Comparison of ENCODE assay signal across 20 mouse cellular contexts in the genomic region with DNA sequence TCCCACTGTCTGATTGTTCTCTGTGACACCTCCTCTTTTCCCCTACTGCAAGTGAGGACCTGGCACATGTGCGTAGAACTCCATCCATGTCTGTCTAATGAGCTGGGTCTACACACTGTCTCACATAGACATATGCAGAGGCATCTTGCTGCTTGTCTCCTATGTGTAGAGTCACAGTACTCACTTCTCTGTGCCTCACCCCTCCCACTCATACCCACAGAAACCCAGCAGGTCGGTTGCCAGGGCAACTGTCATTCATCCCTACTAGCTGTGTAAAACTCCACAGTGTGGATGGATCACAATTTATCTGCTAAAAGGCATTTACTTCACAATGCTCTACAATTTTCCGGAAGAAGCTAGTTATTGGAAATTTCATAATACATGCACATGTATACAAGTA. TPM values are rescaled to one million over a fixed set of nuclear protein-coding genes. Genes with fewer than 3 reads are reported as not detected.
A peak's percentile ranks its signal among the peaks of the same experiment; 100 is the strongest.
DNase-seq lines count a peak whose midpoint lies in the region; ATAC-seq and TF ChIP-seq lines count a peak whose summit lies in the region.
"Had no signal": no experiment of that assay in that cellular context is flagged by ENCODE, and none has a peak within 500 bp of the region (broad histone marks: within the 10 kb centered on the region; RNA-seq: fewer than 3 reads in every experiment).

No protein-coding gene starts in this region.

- 82% methylated on average over 3 of the region's 3 CpGs for WGBS in forebrain, embryonic 13.5 days
- 84% methylated on average over 3 of the region's 3 CpGs for WGBS in forebrain, embryonic 11.5 days
- WGBS in hindbrain, embryonic 13.5 days, result 65% methylated on average over 3 of the region's 3 CpGs
- WGBS in midbrain, embryonic 15.5 days, result 71% methylated on average over 3 of the region's 3 CpGs
- 70% methylated on average over 3 of the region's 3 CpGs for WGBS in liver, embryonic 12.5 days (ENCODE audit: insufficient replicate concordance)

- H3K9me3 ChIP-seq in forebrain, embryonic 13.5 days (replicated peaks), result no peaks in the 10 kb centered on the region
- H3K9me3 ChIP-seq in forebrain, embryonic 11.5 days (ENCODE audit: control insufficient read depth, low read length), result no peaks in the 10 kb centered on the region
- H3K9me3 ChIP-seq in hindbrain, embryonic 13.5 days, result no peaks in the 10 kb centered on the region
- H3K9me3 ChIP-seq in midbrain, embryonic 15.5 days, result no peaks in the 10 kb centered on the region
- H3K9me3 ChIP-seq in liver, embryonic 12.5 days (replicated peaks), result no peaks in the 10 kb centered on the region
- H3K9me3 ChIP-seq: embryonic facial prominence, embryonic 10.5 days; neural tube, embryonic 12.5 days had no signal

- ATAC-seq in forebrain, embryonic 13.5 days, result peak; percentile 92
- ATAC-seq in forebrain, embryonic 11.5 days (replicated peaks; ENCODE audit: low FRiP score), result no peak
- peak; percentile 66; the same call in 1 of the 2 replicates for ATAC-seq in hindbrain, embryonic 13.5 days (ENCODE audit: low FRiP score)
- peak; percentile 75 for ATAC-seq in midbrain, embryonic 15.5 days (replicated peaks)
- no peak for ATAC-seq in liver, embryonic 12.5 days
- ATAC-seq: CD4-positive, CD25-positive, alpha-beta regulatory T cell, adult 4 months had no signal

- intact Hi-C loops in left cerebral cortex, adult 2 months (cut with DNase I), result no loop called here
- intact Hi-C loops in heart, postnatal 14 days (cut with DNase I), result no loop called here

- no peaks in the 10 kb centered on the region for H3K36me3 ChIP-seq in forebrain, embryonic 13.5 days (ENCODE audit: poor library complexity, severe bottlenecking)
- no peaks in the 10 kb centered on the region for H3K36me3 ChIP-seq in forebrain, embryonic 11.5 days (ENCODE audit: control insufficient read depth, insufficient read depth, low read length)
- no peaks in the 10 kb centered on the region for H3K36me3 ChIP-seq in hindbrain, embryonic 13.5 days
- H3K36me3 ChIP-seq in midbrain, embryonic 15.5 days (replicated peaks), result no peaks in the 10 kb centered on the region
- no peaks in the 10 kb centered on the region for H3K36me3 ChIP-seq in liver, embryonic 12.5 days
- H3K36me3 ChIP-seq: embryonic facial prominence, embryonic 10.5 days; neural tube, embryonic 12.5 days had no signal

- no peak overlapping the region for H3K4me2 ChIP-seq in forebrain, embryonic 13.5 days
- no peak overlapping the region for H3K4me2 ChIP-seq in forebrain, embryonic 11.5 days (ENCODE audit: low read depth, low read length, severe bottlenecking)
- H3K4me2 ChIP-seq in hindbrain, embryonic 13.5 days, result no peak overlapping the region
- H3K4me2 ChIP-seq in midbrain, embryonic 15.5 days, result no peak overlapping the region
- H3K4me2 ChIP-seq in liver, embryonic 12.5 days, result no peak overlapping the region
- H3K4me2 ChIP-seq: neural tube, embryonic 12.5 days had no signal

- H3K27me3 ChIP-seq in forebrain, embryonic 13.5 days, result no peaks in the 10 kb centered on the region
- H3K27me3 ChIP-seq in forebrain, embryonic 11.5 days (ENCODE audit: control insufficient read depth, insufficient read depth, low read length), result no peaks in the 10 kb centered on the region
- no peaks in the 10 kb centered on the region for H3K27me3 ChIP-seq in hindbrain, embryonic 13.5 days
- H3K27me3 ChIP-seq in midbrain, embryonic 15.5 days (replicated peaks), result no peaks in the 10 kb centered on the region
- no peaks in the 10 kb centered on the region for H3K27me3 ChIP-seq in liver, embryonic 12.5 days (replicated peaks)
- H3K27me3 ChIP-seq: neural tube, embryonic 12.5 days had no signal

- no peaks in the 10 kb centered on the region for H3K4me1 ChIP-seq in forebrain, embryonic 13.5 days
- H3K4me1 ChIP-seq in forebrain, embryonic 11.5 days (replicated peaks; ENCODE audit: control insufficient read depth, insufficient read depth, low read length), result no peaks in the 10 kb centered on the region
- H3K4me1 ChIP-seq in hindbrain, embryonic 13.5 days (replicated peaks), result no peaks in the 10 kb centered on the region
- H3K4me1 ChIP-seq in midbrain, embryonic 15.5 days, result no peaks in the 10 kb centered on the region
- H3K4me1 ChIP-seq in liver, embryonic 12.5 days, result no peaks in the 10 kb centered on the region
- H3K4me1 ChIP-seq: embryonic facial prominence, embryonic 10.5 days had no signal

- TF ChIP-seq CTCF in left cerebral cortex, adult 2 months (IDR thresholded peaks at IDR 0.05), result no peak

- no peak overlapping the region for H3K9ac ChIP-seq in forebrain, embryonic 13.5 days
- no peak overlapping the region for H3K9ac ChIP-seq in forebrain, embryonic 11.5 days (ENCODE audit: low read length)
- no peak overlapping the region for H3K9ac ChIP-seq in hindbrain, embryonic 13.5 days
- H3K9ac ChIP-seq in midbrain, embryonic 15.5 days, result no peak overlapping the region
- no peak overlapping the region for H3K9ac ChIP-seq in liver, embryonic 12.5 days
- H3K9ac ChIP-seq: neural tube, embryonic 12.5 days had no signal

- no peak overlapping the region for H3K4me3 ChIP-seq in forebrain, embryonic 13.5 days
- no peak overlapping the region for H3K4me3 ChIP-seq in forebrain, embryonic 11.5 days (ENCODE audit: low read depth, low read length)
- no peak overlapping the region for H3K4me3 ChIP-seq in left cerebral cortex, adult 2 months
- no peak overlapping the region for H3K4me3 ChIP-seq in hindbrain, embryonic 13.5 days
- H3K4me3 ChIP-seq in midbrain, embryonic 15.5 days, result no peak overlapping the region
- no peak overlapping the region for H3K4me3 ChIP-seq in liver, embryonic 12.5 days
- H3K4me3 ChIP-seq: embryonic facial prominence, embryonic 10.5 days; erythroblast, embryonic 14.5 days; neural tube, embryonic 12.5 days had no signal

- no peak for DNase-seq in forebrain, embryonic 11.5 days (ENCODE audit: low spot score)
- peak; percentile 4 for DNase-seq in left cerebral cortex, adult 11 months (ENCODE audit: low spot score)
- DNase-seq in left cerebral cortex, adult 2 months (ENCODE audit: extremely low spot score in 1 of 2, low spot score in 2 of 2), result no peak
- DNase-seq in heart, postnatal 14 days, result no peak
- DNase-seq: cerebellum, postnatal 10 days; kidney, adult 9 months; kidney, postnatal 36 days; lung, adult 2 months; lung, postnatal 36 days; thymus, postnatal 36 days had no signal

- H3K27ac ChIP-seq in forebrain, embryonic 13.5 days, result no peak overlapping the region
- no peak overlapping the region for H3K27ac ChIP-seq in forebrain, embryonic 11.5 days (ENCODE audit: low read depth, low read length)
- H3K27ac ChIP-seq in left cerebral cortex, adult 2 months, result no peak overlapping the region
- no peak overlapping the region for H3K27ac ChIP-seq in hindbrain, embryonic 13.5 days
- no peak overlapping the region for H3K27ac ChIP-seq in midbrain, embryonic 15.5 days
- no peak overlapping the region for H3K27ac ChIP-seq in liver, embryonic 12.5 days
- H3K27ac ChIP-seq: embryonic facial prominence, embryonic 10.5 days; neural tube, embryonic 12.5 days had no signal

RNA-seq across cellular contexts. Expression of gene Foxf2, which starts 46.5 kb away (rescaled TPM):
- 2.9 and 3.4 TPM in 2 replicates for polyA plus RNA-seq in forebrain, embryonic 13.5 days (2015; fragmentation: Nextera tagmentation; extraction: Ambion mirVana)
- polyA plus RNA-seq in forebrain, embryonic 11.5 days (2014; fragmentation: Nextera tagmentation; extraction: Ambion mirVana), result 5.2 and 6.2 TPM in 2 replicates
- 1 to 10 TPM; 4.6 to 4.9 TPM for total RNA-seq in left cerebral cortex, adult 2 months (2021)
- polyA plus RNA-seq in hindbrain, embryonic 13.5 days (2015; fragmentation: Nextera tagmentation; extraction: Ambion mirVana), result 4.7 and 5.5 TPM in 2 replicates
- 5.3 and 6.5 TPM in 2 replicates for polyA plus RNA-seq in midbrain, embryonic 15.5 days (2015; fragmentation: Nextera tagmentation; extraction: Ambion mirVana)
- total RNA-seq in heart, postnatal 14 days (2021), result under 1 TPM in 1 of 2 experiments, not detected in 1; 0.10 TPM
- 0.28 and 0.45 TPM in 2 replicates for polyA plus RNA-seq in liver, embryonic 12.5 days (2016; fragmentation: Nextera tagmentation; extraction: Ambion mirVana)
- total RNA-seq: liver, adult 2 months had no signal
- polyA plus RNA-seq: CD4-positive, CD25-positive, alpha-beta regulatory T cell, adult 4 months; erythroblast, embryonic 14.5 days; G1E; liver, adult 2 months had no signal

Comparison
In these comparisons a context has a peak if more than half of its experiments do, and no peak if none do; other contexts are left out.
1. ATAC-seq: peak in forebrain, embryonic 13.5 days (single experiment), hindbrain, embryonic 13.5 days (single experiment) and midbrain, embryonic 15.5 days (single experiment); none in forebrain, embryonic 11.5 days (single experiment) and liver, embryonic 12.5 days (single experiment).